Mouse (Mus musculus): Measurements from ENCODE around the gene Syngr1.

DNA sequence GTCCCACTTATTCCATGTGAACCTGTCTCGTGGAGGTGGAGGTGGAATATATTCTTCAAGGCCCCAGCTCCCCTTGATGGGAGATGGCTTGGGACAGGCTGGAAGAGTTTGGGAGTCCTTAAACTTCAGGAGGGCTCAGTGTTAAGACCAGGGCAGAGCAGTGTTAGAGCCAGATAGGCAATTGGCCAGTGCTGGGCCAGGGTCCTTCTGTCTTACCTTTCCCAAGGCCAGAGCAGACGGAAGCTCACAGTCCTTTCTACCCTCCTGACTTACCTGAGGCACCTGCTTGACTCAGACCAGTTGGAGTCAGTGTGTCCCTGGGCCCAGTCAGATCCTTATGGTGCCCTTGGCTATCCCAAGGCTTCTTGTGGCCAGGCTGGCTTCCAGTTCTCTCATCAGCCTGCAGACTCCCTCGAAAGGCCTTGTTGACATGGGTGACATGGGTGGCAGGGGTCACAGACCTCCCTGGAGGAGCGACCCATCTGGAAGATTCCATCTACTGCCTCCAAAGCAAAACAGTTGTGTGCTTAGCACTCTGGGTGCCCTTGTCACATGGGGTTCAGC lies 71.3 kb downstream of the Syngr1 start:
- TF ChIP-seq CTCF (IDR thresholded peaks at IDR 0.05; ENCODE audit: low read depth, low read length) (no peak), GATA1 (IDR thresholded peaks at IDR 0.05; ENCODE audit: borderline replicate concordance, low read length) (no peak)

Data from G1E (cell line).